Mouse (Mus musculus): ENCODE results near the gene Luzp2.

The Luzp2 gene

DNA sequence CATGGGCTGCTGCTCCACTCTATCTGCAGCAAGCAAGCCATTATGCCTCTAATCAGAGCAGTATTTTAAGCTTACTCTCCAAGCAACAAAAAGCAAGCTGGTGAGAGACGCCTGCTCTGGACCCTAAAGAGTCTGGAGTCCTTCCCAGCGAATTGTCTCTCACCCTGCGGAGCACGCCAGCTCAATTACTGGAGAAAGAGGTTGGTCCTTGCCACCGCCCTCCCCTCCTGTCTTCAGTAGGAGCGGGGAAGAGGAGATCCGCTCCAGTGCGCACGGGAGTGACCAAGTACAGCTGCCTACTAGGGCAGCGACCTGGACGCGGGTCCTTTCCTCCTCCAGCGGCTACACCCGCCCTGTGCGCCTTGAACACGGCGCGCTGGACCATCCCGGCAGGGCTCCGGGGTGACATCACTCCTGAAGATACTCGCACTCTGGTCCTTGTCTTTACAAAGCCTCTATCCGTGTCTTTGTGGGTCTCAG, at the start of gene Luzp2:
Gene Luzp2, plus strand, starts transcription at position 127 of the 480 bp plus-strand sequence.
- no peak for DNase-seq

DNA sequence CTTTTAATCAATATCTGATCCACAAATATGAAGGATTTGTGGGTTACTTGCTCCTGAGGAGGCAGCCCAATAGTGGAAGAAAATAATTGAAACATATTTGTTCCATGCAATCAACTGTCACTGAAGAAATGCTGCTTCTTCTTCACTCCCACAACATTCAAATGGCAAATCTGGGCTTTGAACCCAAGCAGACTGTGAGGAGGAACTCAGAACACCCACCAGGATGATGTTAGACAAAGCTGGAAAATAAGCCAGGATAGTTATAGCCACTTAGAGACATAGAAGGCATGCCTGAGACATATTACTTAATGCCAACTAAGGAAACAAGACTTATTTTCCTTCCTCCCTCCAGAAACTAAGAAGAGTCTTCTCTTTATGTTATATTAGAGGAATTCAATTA, 47.8 kb upstream of the Luzp2 start:
- no peak for DNase-seq

- DNase-seq: no peak
Observed at GRCm38 (mm10) chr7:54818606-54819005, 16.7 kb upstream of the Luzp2 start.

- no peak for DNase-seq
Observed at GRCm38 (mm10) chr7:54828751-54829150, 6.5 kb upstream of the Luzp2 start.

DNA sequence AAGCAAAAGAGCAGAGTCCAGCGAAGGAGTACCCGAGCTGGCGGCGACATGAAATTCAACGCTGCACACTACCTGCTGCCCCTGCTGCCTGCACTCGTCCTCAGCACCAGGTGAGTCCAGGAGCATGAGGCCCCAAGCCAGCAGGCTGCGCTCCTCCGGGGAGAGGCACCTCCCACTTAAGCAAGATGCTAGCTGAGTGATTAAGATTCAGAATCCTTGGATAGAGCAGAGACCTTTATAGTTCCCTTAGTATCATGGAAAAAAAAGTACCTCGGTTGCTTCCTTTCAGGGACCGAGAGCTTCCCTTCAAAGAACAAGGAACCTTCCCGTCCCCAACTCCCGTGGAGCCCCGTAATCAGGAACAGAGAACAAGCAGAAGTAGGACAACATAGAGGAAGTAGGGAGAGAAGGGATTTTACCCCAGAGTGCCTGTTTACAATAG, 634 bp downstream of the Luzp2 start:
- DNase-seq: no peak

DNA sequence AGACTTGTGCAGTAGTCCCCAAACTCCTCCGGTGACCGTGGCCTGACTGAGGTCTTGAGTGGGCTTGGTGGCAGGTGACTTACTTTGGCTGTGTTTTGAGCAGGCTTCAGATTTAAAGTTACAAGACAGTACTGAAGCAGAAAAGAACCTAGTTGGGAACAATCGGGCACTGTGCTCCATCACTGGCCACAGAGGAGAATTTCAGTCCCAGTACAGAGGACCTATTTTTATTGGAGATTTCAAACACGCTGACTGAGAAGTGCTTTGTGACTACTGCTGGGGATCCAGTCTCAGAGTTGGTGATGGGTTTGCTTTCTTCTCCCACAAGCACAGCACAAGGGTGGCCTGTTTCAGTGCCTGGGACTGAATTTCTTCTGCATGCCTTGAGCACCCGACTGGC, 1.1 kb downstream of the Luzp2 start:
- DNase-seq: no peak

DNA sequence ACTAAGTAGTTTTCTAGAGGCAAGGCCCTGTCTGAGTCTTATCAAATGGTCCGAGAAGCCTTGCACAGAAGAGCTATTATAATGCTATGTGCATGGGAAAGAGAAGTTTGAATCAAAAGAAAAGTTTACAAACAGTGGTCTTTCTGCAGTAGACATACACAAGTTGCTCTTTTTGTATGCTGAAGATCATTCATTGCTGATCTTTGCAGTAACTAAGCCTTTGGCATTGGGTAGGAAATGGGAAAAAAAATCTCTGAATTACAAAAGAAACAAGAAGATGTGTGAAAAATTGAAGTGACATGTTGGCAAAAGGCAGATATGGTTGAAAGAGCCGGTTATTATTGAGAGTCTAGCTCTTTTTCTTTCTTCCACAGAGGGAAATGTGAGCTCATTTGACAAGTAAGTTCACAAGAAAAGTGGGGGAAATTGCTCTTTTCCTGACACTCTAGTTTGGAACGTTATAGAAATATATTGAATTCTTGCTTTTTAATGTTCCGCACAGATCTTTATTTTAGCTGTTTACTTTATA, 7.6 kb downstream of the Luzp2 start:
- no peak for DNase-seq

DNA sequence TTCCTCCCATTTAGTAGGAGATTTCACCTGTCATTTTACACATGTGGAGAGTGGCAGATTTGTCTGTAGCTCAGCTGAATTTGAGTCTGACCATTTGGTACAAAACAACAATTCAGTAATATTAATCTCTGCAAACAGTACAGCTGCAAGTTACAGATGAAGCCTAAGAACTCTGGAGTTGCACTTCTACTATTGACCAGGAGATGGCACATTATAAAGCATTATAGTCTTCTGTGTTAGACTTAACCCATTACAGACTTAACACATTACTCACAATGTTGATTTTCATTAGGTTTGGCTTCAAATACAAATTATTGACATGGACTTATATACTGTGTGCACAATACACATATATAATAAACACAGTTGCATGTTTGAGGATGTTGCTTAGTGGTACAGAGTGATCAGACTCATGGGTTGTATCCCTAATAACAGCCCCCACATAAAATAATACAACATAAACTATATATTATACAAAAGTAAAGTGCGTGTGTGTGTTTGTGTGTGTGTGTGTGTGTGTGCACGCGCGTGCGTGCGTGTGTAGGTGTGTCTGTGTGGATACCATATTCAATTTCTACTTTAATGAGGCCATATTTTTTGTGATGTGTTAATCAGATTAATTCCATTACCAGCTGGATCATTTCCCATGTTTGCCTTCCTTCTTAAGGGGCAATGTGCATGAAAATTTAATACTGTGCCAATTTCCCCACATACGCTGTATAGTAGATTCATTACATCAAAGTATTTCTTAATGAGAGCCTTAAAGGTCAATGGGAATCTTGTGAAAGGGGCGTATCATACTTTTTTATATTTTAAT, 10.8 kb downstream of the Luzp2 start:
- DNase-seq: no peak

DNA sequence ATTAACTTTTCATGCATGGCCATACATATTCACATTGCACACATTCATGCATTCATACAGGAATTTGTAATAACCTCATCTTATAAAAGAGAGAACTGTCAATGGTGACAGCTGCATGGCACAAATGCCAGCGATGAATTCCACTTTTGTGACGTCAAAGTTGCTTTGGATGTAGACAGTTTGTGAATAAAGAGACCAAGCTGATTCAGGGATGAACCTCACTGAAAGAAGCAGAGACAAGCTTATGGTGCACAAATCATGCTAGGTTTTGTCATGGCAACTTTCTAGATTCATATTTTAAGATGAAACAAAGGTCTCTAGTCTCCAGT, 11.4 kb downstream of the Luzp2 start:
- DNase-seq: no peak

- DNase-seq: no peak
Observed at GRCm38 (mm10) chr7:54852860-54853259, 17.6 kb downstream of the Luzp2 start.

GRCm38 (mm10) chr7:54861230-54861856, 26.0 kb downstream of the Luzp2 start:
- DNase-seq: no peak

DNA sequence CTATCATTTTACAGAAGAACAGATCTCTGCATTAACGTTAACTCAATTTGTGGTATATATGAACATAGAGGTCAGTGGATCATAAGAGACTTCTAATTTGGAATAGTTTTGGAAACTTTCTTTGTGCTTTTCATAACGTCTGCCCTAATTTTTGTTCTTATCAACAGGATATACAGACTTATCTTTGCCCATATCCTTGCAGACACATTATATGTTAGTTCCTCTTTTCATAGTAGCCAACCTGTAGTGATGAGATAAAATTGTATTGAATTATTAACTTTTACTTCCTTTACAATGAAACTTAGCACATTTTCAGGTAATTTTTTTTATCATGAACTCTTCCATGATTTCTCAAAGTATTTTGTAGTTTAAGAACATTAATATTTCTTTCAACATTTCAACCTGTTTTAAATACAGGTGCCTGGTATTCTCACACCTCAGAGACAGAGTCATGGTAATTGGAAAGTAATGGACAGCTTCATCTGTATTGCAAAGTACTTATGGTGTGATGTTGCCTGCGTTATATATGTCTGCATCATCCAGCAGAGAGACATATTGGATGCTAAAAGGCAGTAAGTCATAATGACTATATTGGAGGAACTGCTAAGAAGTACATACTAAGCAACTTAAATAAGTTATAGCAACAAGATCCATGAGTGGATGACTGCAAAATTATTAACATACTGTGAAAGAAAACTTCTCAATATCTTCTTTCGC, 43.8 kb downstream of the Luzp2 start:
- DNase-seq: no peak

DNA sequence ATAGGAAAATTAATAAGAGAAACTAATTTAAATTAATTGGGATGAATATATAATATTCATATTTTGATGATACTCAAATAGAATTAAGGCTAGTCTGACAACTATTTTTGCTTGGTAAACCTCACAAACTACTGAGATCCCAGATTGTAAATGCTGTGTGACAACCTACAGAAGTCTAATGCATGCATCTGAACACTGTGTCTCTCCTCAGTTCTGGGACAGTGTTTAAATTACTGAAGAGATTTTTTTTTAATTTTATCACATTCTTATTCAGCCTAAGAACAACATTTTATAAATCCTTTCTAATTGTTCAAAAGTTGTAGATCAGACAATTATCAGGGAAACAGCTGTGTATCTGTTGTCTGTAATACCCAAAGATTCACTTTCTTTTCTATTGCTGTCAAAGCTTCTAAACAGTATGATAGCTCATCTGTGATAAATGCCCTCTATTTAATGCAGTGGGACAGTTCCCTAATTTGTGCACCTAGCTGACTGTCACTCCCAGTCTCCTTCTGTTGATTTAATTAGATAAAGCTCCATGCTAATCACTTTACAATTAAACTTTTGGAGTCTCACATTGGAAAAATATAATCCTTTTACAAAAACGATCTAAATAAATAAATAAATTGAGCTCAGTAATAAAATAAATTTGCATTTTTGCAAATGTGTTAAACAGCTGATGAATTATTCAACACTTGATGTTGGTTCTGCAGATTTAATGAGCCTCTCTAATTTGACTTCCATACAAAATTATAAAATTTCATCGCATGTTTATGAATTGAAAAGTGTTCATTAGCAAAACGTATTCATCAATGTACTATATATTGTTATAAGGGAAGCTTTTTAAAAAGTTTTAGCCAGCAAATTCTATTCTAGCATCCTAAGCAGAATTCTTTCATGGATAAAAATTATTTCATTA, 58.7 kb downstream of the Luzp2 start:
- no peak for DNase-seq

DNA sequence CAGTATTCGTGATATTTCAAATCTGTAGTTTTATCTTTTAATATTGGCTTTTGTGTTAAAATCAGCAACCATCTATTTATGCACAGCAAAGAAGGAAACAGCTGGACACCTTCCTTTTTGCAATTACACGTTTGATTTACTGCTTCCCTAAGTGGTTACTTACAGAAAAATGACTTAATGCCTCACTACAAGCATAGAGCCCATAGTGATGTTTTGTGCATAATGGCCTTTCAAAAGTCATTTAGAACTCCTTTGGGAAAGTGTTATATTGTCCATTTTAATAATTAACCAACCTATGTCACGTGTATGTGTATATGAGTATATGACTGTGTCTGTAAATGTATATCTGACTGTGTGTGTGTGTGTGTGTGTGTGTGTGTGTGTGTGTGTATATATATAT, 63.3 kb downstream of the Luzp2 start:
- DNase-seq: no peak

GRCm38 (mm10) chr7:54909958-54910357, 74.7 kb downstream of the Luzp2 start:
- DNase-seq: no peak

GRCm38 (mm10) chr7:54914030-54914429, 78.7 kb downstream of the Luzp2 start:
- DNase-seq: no peak

DNA sequence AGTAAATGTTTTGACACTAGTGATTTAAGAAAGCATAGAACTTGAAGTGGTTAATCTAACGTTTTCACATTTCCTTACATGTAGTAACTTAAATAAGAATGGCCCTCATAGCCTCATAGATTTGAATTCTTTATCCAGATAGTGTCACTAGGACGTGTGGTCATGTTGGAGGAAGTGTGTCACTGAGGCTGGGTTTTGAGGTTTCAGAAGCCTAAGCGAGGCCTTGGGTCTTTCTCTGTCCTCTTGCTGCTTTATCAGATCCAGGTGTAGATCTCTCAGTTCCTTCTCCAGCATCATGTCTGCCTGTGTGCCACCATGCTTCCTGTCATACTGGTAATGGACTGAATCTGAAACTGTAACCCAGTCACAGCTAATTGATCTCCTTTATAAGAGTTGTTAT, 86.7 kb downstream of the Luzp2 start:
- DNase-seq: no peak

DNA sequence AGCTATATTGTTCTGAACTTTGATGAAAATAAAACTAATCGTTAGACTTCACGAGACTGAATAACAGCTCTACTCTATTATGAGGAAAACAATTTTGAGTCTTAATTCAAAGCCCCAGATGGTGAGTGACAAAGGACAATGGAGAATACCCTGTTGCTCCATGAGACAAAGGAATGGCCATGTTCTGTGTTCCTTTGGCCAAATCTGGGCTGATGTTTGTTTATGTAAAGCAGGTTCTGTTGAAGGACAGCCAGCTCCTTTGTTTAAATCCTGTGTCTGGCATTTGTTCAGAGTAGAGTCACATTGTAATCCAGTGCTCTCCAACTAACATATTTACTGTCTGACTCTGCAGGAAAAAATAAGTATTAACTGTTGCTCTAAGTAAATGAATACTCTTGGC, 121.5 kb downstream of the Luzp2 start:
- no peak for DNase-seq

- no peak for DNase-seq
Observed at GRCm38 (mm10) chr7:54962678-54963077, 127.4 kb downstream of the Luzp2 start.

- DNase-seq: no peak
Observed at GRCm38 (mm10) chr7:54977372-54977771, 142.1 kb downstream of the Luzp2 start.

- DNase-seq: no peak
Observed at GRCm38 (mm10) chr7:54980585-54980984, 145.3 kb downstream of the Luzp2 start.

GRCm38 (mm10) chr7:55000397-55000796, 165.1 kb downstream of the Luzp2 start:
- DNase-seq: no peak

Measured in lung, postnatal 36 days (tissue).